Mouse (Mus musculus) liver, adult 2 months (tissue): Measurements from ENCODE around the gene Ppp1r3f.

Source experiments
- CTCF ChIP-seq: fragments of 200-500 bp; IDR thresholded peaks from 2 replicates; pipeline ENCODE4 v1.5.1; 2011; ENCODE audit warnings: low read depth, low read length, control low read depth
- POLR2A ChIP-seq: fragments of 200-500 bp; IDR thresholded peaks from 2 replicates; pipeline ENCODE4 v1.6.1; 2011; ENCODE audit warnings: low read length, control low read depth; ENCODE audit not compliant: insufficient read depth; ENCODE audit errors: extremely low read depth

DNA sequence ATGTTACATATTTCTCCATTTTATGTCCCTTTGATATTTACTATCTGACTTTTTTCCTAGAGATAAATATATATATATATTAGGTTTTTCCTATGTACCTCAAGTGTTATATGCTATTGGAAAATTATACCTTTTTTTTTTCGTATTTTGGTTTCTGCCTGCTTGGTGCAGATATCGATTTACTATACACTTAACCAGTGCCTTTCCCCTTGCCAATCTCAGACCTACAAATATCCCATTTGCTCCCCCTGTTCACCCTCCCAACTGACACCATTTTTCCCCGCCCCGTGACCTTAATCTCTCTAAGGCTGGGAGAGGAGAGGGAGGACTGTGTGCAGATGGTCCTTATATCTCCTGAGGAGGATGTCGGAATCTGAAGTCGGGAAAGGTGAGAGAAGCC is 32.7 kb upstream of the Ppp1r3f start, which contains the start of gene Cacna1f:
- no peak for TF ChIP-seq CTCF
- no peak for TF ChIP-seq POLR2A
